Mouse (Mus musculus) CD4-positive helper T cell, adult 2 months (primary cell): ENCODE data around the gene Rhbdl2.

Experiments used
- DNase-seq: peaks from one replicate; pipeline ENCODE4 v3.0.0-alpha.2; 2012; ENCODE audit warnings: low read depth, missing footprints, low spot score

The Rhbdl2 gene

DNA sequence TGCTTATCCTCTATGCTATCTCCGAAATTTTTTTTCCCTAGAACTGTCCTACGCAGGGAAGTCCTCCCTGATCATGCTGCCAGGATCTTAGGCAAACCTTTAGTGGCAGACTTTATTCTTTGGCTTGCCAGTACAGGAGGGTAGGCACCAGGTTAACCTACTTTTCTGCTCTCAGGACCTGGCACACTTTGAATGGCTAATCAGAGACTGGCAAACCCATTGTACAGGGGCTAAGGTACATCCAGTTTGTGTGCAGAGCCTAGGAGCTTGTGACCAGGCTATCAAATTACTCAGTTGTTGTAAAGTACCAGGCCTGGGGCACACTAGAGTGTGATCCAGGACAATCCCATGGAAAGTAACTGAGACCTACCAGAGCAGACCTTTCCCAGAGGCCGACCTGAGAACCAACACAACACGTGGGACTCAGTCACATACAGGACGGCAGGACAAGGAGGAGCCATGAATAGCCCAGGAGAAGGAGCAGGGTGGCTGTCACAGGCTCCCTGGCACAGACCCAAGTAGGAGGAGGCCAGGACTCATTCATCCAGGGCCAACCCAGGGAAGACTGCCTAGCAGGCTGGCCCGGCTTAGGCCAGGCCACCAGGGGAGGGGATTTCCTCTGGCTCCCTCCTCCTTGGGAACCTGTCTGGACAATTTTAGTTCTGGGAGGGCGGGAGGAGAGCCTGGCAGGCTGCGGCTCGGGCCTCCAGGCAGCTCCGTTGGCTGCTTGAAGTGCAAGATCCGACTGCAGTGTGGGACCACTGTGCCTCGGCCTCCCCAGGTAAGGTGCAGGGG is at the start of gene Rhbdl2:
Gene Rhbdl2, plus strand, starts transcription at position 684 of the 795 bp plus-strand sequence.
- no peak for DNase-seq

DNA sequence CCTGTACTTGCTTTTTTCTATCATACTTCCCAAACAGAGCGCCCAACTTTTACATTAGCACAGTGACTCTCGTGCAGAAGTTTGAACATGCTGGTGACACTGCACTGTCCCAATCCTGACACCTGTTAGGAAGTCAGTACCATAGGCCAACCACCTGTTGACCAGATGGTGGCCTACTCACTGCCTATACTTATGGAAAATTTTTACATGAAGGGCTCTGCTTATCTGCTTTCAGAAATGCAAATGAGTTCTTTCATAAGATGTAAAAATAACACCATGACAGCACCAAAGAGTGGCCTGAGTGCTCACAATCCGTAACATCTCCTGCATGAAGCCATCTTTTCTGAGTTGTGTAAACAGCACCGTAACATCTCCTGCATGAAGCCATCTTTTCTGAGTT is 49.0 kb upstream of the Rhbdl2 start:
- no peak for DNase-seq

DNA sequence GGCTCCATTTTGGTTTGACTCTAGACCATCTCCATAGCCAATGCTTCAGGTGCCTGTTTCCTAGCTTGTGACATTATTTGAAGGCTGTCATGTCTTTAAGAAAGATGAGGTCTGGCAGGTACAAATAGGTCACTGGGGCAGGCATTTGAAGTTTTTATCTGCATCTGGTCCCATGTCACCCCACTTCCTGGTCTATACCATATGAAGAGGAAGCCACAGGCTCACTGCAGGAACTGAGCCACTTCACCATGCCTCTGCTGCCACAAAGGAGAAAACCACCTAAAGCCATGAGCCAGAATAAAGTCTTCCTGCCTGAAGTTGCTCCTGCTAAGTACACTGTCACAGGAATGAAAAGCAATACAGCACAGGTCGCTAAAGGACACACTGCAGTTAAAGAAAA is 44.8 kb upstream of the Rhbdl2 start:
- no peak for DNase-seq

DNA sequence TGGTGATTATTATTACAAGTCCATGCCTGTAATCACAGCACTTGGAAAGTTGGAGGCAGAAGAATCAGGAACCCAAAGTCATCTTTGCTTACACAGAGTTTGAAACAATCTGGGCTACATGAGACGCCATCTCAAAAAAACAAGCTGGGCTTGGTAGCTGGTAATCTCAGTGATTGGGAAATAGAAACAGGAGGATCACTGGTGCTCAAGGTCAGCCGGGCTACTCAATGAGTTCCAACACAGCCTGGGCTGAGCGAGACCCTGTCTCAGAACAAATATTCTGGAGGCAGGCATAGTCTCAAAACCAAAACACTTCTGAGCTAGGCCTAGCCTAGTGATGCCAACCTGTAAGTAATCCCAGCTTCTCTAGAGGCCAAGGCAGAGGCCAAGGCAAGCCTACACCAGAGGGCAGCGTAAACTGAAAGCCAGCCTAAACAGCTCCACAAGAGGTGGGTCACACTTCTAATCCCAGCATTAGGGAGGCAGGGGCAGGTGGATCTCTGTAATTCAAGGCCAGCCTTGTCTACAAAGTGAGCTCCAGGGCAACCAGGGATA is 42.4 kb upstream of the Rhbdl2 start:
- no peak for DNase-seq

DNA sequence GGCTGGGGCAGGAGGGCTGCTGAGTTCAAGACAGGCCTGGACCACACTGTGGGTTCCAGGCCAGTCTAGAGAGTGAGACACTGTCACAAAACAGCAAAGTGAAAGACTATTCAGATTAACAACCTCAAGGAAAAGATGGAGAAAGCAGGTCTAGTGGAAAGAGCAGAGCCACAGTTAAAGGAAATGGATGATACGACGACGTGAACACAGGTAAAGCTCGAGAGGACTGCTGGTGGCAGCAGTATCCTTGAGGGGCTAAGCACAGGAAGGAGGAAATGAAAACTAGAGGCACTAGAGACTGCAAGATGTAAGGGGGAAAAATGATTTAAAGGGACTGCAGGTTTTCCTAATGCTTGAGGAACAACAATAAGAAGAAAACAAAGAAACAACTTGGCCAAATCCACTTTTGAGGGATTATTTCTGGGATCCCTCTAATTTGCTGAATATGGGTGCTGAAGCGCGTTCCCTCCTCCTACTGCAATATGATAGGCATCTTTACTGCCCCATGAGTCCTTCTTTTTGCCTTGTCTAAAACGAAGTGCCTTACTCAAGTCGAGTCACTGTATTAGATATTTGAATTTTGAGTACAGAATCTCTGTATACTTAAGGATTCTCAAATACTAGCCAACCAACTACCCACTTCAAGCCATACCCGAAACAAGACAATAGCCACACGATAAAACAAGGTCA is 38.8 kb upstream of the Rhbdl2 start:
- DNase-seq = peak; percentile 26

DNA sequence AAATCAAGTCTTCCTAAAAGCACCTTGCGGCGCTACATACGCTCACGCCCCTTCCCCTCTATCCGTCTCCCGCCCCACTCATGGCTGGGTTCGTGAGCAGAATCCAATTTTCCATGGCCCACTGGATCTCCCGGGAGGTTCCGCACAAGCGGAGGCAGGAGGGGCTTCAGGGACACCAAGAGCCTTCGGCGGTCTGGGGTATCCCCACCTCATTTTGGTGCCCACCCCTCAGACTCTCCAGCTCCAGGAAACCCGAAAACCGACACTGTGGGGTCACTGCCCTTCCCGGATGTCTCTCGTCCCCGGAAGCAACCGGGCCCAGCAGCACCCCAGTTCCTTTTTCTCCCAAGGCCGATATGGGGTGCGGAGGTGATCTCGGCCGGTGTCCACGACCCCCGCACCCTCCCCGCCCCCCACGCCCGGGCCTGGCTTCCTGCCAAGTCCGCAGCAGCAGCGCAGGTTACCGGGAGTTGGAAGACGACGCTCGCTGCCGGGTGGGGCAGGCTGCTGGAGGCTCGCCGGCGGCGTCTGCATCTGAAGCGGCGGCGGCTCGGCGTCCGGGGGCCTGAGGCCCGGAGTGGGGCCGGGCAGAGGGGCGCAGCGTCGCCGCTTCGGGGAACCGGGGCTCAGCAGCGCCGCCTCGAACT is 38.1 kb upstream of the Rhbdl2 start:
- DNase-seq = no peak

DNA sequence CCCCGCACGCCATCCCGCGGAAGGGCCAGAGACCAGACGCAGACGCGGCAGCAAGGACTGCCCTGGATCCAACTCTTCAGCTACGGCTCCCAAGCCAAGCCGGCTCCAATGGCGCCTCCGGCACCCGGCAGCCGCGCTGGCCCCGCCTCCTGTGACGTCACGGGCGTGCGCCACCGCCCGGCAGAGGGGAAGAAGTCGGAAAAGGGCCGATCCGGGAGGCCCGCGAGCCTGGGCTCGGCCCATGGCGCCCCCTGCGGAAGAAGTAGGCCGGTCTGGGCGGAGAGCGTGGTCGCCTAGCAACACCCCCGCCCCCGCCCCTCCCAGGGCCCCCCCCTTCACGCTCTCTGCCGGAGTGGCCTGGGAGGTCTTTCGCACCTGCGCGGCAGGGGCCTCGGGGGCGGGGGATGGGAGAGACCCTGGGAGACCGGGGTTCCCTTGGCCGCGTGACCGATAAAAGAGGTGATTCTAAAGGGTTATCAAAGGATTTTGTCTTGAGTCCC is 37.5 kb upstream of the Rhbdl2 start, which contains the start of gene Akirin1:
Gene Akirin1, minus strand, starts transcription at position 194 of the 500 bp plus-strand sequence.
- DNase-seq = peak; percentile 97

DNA sequence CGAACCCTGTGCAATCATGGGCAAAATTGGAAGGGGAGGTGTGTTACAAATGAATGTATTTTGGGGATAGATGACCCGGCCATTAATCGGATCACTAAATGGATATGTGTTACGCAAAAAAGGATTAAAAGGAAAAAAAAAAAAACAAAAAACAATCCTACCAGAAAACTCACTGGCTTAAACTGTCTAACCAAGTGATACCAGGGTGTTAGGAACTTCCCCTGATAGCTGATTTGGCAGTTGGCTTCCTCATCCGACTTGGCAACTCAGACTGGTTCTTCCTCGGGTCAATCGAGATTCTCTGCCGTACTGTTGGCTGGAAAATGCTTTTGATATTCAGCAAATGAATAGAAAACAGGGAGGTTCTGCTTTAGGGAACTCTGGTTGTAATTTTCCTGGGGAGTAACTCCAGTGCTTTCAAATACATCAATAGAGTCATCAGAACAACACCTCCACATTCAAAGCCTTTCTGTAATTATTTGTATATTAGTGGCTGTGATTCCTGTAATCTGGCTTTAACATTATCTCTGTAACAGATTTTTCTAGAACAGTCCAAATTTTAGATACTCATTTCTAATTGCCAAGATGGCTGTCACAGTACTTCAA is 36.9 kb upstream of the Rhbdl2 start:
- no peak for DNase-seq

DNA sequence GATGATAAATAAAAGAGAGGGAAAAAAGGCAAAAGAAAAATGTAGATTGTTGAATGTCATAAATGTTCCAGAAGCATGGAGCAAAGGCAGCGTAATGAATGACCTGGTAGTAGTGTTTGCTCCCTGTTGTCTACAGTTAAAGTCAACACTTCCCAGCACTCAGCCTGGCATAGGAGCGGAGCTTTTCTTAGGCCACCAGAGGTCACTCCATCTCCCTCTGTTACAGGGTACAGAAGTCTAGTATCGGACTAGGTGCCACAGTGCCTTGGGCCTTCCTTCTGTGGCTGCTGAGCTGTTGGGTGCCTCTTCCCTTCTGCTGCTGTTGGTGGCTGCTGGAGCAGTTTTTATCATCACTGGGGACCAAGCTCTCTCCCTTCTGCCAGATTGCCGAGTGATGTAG is 29.4 kb upstream of the Rhbdl2 start:
- DNase-seq = no peak

DNA sequence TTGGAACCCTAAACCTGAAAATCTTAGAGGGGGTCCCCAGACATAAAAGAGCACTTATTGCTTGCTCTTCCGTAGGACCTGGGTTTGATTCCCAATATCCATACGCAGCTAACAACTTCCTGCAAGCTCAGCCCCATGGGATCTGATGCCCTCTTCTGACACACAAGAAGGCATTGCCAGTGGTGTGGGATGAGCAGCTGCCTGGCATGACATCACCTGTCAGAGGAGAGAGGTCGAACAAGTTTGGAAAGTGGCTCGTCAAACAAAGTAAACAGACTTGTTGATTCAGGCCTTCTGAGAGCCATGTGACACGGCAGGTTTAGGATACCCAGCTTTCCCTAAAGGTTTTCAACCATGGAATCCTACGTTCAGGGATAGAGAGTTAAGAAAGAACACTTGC is 22.6 kb upstream of the Rhbdl2 start:
- no peak for DNase-seq

DNA sequence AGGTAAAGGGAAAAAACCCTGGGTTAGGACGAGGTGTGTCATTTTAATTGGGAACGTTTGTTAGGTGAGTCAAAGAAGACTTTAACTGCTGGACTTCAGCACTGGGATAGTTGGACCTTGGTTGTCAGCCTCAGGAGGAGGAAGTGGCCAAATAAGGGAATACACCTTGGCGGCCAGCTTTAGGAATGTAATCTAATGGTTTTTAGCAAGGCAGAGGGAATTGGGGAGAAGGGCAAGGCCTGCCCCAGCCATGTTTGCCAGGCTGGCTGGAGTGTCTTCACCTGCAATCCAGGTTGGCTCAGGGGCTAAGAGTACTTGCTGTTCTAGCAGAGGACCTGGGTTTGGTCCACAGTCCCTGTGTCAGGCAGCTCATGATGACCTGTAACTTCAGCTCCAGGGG is 19.9 kb upstream of the Rhbdl2 start:
- no peak for DNase-seq

DNA sequence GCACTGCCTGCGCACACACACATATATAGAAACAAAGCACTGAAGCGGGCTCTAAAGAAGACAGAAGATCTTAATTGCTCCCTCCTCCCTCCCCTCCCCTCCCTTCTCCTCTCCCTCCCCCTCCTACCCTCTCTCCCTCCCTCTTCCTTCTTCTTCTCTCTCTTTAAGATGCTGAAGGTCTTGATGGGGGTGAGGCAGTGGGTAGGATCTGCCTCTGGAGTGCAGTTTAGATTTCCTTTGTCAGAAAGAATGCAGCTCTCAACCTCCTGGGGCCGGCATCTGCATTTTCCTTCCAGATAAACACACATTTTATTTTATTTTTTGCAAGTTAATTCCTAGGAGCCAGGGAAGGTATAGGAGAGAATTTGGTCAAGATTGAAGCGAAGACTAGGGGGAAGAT is 19.4 kb upstream of the Rhbdl2 start:
- no peak for DNase-seq

DNA sequence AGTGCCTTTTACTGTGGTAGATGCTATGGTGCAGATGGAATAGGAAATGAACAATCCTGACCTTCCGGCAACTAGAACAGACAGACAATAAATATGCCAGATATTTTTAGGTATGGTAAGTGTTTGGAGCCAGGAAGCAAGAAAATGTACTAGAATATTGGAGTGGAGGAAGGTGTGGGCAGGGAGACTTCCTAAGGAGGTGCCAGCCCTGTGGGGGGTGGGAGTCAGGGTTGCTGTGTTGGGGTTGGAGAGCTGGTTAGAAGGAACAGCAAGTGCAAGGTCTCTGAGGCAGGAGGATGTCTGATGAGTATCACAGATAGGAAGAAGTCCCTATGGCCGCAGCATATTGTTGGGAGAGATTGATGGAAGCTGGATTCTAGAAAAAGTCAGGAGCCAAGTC is 5.0 kb downstream of the Rhbdl2 start:
- no peak for DNase-seq

DNA sequence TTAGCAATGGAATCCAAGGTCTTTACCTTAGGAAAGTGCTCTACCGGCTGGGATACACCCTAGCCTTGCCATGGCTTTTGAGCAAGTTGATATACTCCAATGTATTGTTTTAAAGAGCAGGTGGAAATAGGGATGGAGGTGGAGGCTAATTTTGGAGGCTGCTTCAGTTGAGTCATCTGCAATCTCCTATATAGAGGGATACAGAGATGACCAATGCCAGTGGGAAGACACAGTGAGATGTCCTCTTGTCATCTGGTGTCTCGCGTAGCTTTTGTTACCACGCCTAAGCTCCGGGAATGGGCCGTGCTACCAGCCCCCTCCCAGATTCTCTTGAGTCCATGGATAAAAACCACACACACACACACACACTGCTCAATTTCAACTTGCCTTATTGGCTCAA is 5.5 kb downstream of the Rhbdl2 start:
- no peak for DNase-seq

DNA sequence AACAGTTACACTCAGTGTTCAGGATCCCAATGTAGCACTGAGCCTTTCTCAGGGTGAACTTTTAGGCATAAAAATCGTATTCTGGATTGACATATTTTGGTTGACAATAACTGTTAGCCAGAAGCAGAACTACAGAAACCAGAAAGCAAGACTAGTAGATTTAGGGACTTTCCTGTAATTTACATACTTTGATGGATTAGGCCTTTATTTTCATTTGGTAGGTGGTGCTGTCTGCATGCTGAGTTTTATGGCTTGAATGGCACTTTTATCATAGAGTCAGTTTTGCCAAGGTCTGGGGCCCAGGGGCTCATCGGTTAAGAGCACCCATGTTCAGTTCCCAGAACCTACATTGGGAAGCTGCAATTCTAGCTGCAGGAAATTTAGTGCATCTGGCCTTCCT is 7.4 kb downstream of the Rhbdl2 start:
- DNase-seq = no peak

DNA sequence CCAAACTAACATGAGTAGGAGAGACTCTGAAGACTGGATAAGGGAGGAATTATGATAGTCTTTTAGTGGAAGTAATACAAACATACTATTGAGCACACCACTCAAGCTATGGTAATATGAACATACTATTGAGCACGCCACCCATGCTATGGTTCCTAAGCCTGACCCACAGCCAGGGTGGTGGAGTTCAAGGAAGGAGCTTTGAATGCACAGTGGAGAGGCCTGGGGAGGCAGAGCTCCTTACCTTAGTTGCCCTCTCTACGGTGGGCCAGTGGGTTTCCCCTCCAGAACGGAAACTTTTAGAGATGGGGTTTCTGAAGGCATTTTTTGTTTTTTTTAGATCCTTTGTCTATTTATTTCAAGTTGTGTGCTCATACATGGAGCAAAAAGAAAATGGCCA is 9.7 kb downstream of the Rhbdl2 start:
- no peak for DNase-seq

DNA sequence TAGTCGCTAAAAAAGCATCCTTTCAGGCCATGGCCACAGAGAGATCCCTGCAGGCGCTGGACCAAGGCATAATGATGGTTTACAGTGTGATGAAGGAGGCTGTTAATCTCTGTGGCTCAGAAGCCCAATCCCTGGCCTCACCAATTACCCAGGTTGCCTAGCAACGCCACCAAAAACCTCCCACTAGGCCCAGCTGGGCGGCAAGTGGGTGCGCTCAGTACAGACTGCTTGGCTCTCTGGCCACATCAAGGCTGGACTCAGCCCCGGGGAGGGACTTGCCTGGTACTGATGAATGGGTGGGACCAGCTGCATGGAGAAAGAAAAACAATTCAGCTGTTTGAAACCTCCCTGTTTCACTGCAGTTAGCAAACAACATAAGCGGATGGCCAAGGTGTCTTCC is 10.2 kb downstream of the Rhbdl2 start:
- no peak for DNase-seq

DNA sequence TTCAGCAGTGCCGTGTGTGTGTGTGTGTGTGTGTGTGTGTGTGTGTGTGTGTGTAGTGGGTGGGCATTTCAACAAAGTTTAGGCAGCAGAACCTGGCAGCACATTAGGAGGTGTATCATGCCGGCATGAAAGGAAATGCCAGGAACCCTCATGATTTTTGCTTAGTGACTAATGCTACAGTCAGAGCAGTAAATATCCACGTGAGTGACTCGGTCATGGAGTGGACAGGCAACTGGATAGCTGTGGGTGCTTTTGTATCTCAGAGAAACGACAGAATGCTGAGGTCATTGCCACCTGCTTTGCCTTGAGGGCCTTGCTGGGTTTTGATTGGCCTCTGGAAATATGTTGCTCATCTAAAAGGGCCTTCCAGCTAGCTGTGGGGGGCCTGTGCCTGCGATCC is 16.0 kb downstream of the Rhbdl2 start:
- DNase-seq = no peak

DNA sequence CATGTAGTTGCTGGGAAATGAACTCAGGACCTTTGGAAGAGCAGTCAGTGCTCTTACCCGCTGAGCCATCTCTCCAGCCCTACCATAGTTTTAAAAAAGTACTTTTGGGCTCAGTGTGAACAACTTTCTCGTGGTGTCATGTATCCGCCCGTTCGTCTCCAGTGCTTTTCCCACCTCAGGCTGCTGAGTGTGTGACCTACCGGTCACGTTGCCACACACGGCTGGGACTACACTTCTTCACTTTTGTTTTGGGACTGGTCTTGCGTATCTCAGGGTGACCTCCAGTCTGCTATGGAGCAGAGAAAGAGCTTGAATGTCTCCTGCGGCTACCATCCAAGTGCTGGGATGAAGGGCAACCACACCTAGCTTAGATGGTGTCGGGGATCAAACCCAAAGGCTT is 20.6 kb downstream of the Rhbdl2 start:
- no peak for DNase-seq

DNA sequence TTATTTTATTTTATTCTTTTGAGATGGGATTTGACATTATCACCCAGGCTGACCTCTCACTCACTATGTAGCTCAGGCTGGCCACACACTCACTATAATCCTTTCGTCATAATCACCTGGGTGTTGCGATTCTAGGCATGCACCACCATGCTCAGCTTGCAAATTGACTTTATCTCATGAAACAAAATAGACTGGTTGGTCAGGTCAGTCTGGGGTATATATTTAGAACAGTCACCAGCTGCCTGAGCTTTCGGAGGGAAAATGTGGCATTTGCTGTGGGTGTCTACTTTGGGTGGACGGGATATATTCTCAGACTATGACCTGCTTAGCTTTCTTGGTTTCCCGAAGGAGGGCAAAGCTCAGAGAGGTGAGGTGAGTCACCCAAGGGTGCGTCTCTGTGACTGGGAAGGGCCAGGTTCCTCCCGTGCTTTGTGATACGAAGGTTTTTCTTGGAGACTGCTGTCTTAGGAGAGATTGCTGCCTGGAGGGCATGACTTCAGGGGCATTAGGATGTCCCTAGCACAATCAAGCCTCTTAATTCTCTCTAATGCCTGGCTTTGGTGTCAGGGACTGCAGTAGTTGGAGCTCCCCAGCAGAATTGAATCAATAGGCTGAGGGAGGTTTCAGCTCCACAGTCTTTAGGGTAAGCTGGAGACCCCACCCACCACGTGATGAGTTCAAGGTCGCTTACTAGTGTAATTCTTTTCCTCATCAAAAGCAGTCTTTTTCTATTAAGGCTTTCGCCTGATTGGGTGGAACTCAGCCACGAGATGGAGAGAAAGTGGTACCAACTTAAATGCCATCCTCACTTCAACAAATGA is 23.0 kb downstream of the Rhbdl2 start:
- no peak for DNase-seq

DNA sequence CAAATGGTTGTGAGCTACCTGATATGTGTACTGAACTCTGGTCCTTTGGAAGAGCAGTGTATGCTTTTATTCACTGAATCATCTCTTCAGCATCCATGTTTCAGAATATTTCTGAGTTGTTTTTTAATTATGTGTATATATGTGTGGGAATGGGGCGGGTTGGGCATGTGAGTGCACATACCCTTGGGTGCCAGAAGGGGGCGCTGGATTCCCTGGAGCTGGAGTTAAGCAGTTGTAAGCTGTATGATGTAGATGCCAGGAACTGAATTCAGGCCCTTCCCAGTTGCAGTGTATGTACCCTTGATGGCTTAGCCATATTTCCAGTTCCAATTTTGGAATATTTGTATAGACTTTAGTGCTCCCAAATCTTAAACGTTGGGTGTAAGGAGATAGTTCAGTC is 24.9 kb downstream of the Rhbdl2 start:
- DNase-seq = no peak
